Mouse (Mus musculus): ENCODE results near the gene Capn13. TPM values are rescaled to one million over a fixed set of nuclear protein-coding genes. Genes with fewer than 3 reads are reported as not detected.
"Not testable (repeated sequence)": the region's sequence is repeated elsewhere in the genome, so short reads cannot be mapped to it uniquely, and the experiment has no call there.

Gene Capn13
- polyA plus RNA-seq, 1 experiment = 0.38 TPM

DNA sequence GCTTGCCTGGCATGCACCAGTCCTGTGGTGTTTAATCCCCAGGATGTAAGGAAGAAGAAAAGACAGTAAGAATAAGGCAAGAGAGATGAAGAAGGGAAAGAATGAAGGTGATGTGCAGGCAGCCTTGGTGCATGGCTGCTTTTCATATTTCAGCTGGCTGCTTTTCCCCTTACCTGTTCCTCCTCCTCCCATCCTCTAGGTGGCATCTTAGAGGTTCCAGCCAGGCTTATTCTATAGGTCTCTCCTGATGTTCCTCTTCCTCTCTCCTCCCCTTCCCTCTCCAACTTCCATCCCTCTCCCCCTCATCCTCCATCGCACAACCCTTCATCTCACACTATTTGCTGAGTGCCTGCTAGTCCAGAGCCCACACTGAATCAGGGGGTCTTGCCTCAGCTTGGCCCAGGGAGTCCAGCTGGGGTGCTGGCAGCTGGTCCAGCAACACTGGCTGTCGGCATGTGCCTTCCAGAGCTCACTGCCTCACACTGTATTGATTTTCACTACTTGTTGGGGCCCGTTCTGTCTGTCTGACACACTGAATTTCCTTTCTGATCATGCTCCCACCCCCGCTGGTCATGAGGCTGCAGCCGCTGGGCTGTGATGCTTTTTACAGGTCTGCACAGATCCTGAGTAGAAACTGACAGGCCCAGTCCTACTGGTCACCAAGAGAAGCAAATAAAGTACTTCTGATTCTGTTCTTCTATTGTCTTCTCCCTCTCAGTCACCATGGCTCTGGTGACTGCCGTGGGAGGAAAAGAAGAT, 56.9 kb downstream of the Capn13 start:
- DNase-seq (ENCODE audit: low read depth) = no peak

DNA sequence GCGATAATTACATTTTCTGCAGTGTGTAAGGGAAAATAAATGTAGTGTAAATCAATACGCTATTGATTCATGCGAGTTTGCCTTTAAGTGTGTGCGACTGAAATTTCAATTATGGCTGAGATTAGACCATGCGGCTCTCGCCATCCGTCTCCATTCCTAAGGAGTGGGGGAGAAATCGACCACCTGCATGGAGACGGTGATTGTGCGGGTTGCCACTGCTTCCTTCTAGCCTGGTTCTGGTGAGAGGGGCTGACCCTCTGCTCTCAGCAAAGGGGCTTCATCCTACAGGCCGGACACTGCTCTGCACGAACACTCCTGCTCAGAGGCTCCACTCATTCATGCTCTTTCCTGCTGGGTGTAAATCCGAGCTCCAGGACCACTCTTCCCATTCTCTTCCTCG, 58.0 kb downstream of the Capn13 start:
- no peak for DNase-seq (ENCODE audit: low read depth)

DNA sequence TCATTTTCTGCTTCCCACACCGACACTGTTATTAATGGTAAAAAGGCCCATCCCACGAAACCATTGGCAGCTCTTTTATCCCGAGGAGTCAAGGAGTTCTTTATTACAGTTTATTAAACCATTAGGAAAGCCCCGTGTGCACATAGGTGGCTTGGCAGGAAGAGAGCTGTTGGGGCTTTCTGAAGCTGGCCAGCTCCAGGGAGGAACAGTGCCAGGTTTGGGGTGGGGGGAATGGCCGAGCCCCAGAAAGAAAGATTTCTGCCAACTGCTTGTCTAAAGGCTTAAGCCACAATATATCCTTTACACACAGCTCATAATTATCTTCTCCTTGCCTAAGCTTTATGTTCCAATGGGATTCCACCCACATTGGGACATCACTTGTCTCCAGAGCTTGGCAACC, 71.6 kb downstream of the Capn13 start:
- DNase-seq (ENCODE audit: low read depth) = no peak

DNA sequence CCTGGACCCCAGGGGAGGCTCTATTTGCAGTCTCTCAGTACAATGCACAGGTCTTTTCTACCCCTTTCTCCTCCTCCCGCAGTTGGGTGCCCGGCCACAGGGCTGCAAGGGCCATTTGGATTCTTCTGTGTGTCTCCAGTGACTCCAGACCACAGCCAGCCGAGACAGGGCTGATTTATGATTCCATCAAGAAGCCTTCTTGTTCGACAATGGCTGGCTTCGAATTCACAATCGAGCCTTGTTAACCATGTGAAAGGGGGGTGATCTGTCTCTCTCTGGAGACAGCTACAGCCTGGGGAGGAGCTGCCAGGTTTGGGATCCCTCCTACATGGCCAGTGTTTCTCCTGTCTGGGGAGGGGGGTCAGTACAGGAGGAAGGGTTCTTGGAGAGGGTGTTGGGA, 75.4 kb downstream of the Capn13 start:
- no peak for DNase-seq (ENCODE audit: low read depth)

DNA sequence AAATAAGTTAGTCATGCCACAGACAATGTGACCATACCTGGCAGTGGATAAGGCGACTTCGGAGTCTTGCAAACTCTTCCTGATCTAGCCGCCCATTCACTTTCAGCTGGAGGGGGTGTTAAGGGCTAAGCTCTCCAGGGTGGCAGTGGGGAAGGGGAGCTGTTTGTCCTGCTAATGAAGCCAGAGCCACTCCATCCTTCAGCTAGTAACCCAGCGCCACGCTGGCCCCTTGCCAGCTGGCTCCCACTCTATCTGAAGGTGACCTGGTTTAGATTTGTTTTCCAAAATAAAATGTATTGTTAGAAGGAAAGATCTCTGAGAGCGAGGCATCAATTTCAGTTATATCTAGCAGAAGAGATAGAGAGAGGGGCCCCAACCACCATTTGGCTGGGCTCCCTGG, 75.9 kb downstream of the Capn13 start:
- no peak for DNase-seq (ENCODE audit: low read depth)

DNA sequence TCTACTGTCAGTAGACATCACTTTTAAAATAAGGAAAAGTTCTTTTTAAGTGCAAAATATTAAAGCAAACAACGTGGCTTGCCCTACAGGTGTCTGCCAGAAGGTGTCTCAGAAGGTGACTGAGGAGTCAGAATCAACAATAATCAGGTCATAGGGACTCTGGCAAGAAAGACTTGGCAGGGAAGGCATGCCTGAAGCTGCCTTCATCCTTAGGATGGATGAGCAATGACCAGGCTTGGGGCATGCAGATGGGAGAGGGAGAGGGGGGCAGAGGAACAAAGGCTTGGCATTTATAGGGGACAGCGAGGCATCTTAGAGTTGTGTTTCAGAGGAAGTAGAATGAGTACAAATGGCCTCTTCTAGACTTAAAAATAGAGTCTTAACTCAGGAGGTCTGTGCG, 76.7 kb downstream of the Capn13 start:
- DNase-seq (ENCODE audit: low read depth) = no peak

DNA sequence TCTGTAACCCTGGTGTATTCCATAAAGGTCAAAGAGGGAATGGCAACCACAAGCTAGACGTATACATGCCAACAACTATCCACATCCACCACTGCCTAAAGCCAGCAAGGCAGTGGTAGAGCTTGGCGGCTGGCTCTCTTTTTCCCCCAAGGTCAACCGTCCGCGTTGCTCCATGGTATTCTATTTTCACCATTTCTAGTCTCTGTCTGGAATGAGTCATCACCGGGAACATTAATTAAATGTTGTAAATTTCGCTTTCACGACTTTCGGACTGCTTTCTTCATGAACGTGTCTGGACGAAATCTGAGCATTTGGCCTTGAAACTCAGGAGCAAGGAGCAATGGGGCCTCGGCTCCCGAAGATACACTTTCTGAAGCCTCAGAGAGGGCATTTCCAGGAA, 85.9 kb downstream of the Capn13 start:
- DNase-seq (ENCODE audit: low read depth) = no peak

DNA sequence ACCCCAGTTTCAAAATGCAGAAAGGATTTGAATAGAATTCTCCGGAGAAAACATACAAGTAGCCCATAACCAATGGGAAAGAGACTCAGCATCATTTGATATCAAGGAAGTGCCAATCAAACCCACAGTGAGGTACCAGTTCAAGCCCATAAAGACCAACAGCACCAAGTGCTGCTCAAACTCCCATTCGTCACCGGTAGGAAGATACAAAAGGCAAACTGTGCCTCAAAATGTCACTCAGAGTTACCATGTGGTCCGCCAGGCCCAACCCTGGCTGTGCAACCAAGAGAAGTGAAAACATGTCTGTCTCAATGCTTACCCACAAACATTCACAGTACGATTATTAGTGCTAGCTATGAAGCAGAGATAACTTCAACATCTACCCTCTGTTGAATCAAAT, 89.2 kb downstream of the Capn13 start:
- DNase-seq (ENCODE audit: low read depth) = no peak

DNA sequence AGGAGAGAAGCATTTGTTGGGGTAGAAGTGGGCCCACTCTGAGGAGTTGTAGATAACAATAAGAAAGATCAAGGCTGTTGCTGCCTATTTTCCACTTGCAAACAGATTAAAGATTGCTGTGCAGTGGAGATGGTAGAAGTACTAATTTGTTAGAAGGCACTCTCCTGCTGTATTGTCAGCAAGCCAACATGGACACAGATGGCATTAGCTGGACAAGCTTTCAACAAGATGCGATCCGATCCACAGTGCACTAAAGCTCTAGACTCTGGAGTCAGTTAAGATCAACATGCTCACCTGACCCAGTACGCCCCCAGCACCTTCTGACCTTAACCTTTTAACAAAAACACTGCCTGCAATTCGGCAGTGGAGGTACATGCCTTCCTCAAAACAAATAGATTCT, 92.0 kb downstream of the Capn13 start:
- no peak for DNase-seq (ENCODE audit: low read depth)

DNA sequence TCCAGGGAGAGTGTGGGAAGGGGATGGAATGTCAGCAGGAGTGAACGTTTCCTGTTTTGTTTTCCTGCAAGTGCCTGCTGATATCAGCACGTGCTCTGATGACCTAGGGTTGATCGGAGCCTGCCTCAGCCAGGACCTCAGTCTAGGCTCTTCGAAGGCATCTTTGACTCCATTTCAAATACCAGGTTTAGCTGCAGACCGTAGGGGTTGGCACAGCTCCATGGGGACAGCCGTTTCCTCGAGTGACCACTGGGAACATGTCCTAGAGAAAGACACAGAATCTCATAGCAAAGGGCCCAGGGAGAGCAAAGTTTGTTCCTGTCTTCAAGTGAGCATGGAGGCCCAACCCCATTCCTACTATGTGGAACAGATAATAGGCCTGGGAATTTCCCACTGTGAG, 94.0 kb downstream of the Capn13 start:
- no peak for DNase-seq (ENCODE audit: low read depth)

DNA sequence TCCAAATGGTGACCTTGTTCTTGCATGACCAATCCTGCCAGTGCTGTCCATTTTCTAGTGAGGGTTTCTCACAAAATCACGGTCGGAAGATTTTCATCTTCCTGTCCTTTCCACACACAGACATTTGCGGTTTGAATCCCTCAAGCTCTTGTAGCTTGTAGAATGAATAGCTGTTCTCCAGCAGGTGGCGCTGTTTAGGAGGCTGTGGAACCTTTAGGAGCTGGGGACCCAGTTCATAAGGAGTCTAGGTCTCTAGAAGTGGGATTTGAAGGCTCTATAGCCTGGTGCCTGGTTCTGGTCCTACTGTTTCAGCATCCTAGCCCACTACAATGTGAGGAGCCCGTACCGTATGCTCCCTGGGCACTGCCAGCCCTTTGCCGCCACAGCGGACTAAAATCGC, 95.0 kb downstream of the Capn13 start:
- DNase-seq (ENCODE audit: low read depth) = no peak

DNA sequence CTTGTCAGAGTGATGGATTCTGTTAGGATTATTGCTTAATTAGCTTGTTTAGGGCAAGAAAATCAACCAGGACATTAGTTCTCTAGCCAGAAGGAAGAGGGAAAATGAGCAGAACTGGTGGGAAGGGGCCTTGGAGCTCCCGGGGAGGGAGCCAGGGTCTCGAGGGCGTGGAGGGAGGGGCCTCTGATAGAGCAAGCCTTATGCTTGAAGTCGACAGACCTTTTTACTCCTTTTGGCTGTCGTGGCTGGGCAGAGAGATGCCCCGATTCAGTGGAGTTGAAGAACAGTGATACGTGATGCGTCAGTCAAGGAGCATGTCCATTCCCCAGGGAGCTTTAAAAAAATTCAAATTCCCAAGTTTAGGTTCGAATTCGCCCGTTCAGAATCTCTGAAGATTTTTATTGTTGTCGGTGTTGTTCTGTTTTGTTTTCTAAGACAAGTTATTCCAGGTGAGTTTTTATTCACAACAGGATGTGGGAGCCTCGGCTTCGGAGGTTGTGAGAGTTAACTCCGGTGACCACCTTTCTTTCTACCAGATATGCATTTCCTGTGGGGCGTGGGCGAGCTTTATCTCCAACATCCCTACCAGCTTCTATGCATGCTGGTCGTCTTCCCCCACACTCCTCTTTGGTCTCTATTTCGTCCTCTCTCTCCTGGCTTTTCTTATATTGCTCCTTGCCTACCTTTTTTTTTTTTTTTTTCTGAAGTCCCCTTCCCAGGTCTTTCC, 96.4 kb downstream of the Capn13 start:
- DNase-seq (ENCODE audit: low read depth) = no peak

DNA sequence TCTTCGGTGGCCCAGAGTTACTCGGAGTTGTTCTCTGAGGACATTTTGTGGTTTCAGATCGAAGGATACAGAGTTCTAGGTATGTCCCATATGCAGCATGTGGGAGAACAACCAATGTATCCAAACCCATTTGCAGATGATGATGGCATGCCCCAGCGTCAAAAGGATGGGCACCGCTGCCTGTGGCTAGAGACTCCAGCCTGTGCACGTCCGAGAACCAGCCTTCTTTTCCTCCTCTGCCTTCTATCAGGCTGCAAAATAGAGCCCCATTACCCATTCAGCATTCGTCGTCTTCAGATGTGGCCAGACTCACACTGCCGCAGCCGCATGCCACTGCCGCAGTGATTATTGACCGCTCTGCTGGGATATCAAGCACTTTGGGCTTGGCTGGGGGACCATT, 97.0 kb downstream of the Capn13 start:
- DNase-seq (ENCODE audit: low read depth) = no peak

DNA sequence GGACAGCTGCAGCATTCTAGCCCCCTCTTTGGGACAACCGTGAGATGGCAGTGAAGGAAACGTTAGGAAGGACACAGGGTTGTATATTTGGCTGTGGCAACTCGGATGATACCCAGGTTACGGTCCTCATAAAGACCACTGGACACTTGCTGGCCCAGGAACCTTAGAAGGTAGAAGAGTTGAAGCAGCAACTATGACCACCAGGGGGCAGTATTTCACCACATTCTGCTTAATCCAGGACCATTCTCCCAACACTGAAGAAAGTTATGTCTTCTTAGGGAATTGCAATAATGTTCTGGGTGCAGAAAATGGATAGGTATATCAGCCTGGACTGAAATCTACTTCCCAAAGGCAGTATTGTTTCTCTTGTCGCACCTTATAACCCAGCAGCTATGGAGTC, 97.4 kb downstream of the Capn13 start:
- no peak for DNase-seq (ENCODE audit: low read depth)

DNA sequence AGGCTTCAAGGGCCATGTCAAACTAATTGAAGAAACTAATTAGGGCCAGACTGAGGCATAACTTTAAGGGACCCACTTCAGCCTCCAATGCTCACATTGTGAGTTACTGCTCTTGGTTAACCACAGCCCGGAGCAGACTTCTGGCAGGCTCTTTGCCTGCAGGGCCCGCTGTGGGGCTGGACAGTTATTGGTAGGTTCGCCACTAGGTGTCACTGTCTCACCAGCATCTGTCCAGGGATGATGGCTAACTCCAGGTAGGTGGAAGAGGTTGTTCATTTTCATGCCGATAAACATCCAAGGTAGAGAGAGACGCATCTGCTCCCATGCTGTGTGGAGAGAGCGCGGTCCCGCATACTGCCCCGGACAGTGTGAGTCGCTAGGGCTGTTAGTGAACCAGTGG, 98.6 kb downstream of the Capn13 start:
- no peak for DNase-seq (ENCODE audit: low read depth)

DNA sequence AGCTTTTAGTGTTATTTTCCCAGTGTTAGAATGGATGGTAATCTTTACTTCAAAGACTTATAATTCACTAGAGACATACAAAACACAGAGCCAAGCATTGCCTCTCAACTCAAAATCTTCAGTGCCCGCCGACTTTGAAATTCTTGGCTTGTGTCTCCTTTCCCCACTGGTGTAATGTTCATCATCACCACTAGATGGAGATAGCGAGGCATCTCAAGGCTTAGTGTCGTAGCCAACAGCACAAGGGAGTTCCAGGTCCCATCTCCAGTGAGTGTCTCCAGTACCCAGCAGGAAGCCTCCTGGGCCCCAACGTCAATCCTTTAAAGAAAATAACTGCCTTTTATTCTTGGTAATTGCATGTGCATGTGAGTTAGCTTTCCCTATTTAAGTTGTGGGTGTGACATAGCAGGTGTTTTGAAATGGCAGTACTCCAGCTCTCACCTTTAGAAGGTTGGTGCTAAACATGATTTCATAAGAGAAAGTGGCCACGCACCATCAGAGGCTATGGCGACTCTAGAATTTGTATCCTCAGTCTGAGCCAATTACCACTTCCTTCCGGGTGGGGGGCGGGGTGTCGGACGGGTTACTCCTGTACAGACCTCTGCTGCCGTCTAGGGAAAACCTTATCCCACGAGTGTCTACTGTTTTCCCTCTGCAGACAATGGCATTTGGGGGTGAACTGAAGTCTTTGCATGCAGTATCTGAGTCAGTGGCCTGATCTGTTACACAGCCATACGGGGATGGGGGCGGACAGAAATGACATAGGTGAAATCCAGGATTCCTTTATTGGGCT, 99.2 kb downstream of the Capn13 start:
- no peak for DNase-seq (ENCODE audit: low read depth)

DNA sequence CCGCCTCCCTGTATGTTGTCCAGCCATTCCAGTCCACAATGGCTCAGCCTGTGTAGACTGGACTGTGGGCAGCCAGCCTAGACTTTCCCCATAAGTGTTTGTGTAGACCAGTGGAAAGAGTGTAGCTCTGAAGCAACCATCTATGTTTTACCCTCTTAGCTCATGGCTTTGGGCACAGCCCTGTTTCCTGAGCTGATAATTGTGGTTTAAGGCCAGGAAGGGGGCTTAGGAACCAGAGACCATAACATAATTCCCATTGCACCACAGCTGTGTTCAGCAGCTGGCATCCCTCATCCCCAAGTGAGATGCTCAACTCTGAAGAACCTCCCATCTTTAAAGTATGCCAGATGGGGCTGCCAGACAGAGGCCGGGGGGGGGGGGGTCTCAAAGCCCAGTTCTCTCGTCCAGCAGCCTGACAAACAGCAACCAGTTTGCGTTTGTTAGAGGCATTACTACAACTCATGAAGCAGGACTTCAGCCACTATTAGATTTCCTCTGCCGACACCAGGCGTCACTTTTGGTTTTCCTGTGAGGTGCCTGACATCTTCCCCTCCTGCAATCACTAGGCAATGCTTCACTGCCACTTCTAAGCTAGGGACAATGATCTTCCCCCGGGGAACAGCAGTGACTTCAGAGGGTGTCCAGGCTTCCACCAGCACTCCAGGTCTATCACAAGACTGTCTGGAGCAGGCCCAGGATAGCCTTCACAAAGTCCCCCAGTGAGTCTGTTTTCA, 100.4 kb downstream of the Capn13 start:
- DNase-seq (ENCODE audit: low read depth) = no peak

DNA sequence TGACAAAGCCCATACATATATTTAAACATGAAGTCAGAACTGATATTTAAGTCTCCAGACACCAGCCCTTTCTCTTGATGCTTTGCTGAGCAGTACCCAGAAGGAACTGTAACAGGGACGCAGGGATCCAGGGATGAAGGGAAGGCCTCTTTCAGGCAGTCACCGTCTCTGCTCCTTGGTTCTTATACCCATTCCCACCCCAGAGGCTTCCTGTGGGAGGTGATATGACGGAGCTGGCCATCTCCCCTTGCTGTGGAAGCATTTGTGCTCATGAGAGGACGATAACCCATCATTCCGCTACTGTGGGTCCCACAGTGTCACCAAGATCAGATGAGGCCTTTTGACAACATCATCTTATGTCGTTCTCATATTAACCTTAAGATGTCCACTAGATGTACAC, 101.7 kb downstream of the Capn13 start:
- DNase-seq (ENCODE audit: low read depth) = no peak

DNA sequence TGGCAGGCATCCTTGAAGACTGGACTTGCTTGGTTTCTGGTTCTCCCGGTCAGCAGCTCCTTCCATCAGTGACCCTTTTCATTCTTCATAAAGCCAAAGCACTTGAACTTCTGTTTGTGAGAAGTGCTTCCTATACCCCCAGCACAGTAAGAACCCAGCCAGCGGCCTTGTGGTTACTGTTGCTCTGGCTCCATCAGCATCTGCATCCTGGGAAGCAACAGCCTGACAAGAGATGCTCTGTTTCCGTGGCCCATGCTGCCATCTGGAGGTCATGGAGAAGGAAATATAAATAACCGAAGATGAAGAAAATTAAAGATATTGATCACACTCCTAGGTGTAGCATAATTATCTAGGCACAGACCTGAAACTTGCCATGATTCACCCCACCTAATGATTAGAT, 103.8 kb downstream of the Capn13 start:
- no peak for DNase-seq (ENCODE audit: low read depth)

DNA sequence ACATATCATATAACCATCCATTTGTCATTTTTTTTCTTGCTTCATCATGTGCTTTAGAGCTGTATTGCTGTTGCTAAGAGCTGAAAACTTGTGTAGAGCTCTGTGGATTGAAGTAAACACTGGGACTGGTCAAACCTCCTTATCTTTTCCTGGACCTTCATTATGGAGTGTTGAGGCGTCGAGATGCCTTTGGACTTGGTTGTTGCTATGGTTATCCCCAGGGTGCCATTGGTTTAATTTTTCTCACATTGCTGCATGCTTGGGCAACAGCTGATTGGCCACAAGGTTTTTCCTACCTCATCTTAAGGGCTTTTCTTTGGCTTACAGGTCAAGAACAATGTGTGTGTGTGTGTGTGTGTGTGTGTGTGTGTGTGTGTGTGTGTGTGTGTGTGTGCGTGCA, 107.4 kb downstream of the Capn13 start:
- no peak for DNase-seq (ENCODE audit: low read depth)

DNA sequence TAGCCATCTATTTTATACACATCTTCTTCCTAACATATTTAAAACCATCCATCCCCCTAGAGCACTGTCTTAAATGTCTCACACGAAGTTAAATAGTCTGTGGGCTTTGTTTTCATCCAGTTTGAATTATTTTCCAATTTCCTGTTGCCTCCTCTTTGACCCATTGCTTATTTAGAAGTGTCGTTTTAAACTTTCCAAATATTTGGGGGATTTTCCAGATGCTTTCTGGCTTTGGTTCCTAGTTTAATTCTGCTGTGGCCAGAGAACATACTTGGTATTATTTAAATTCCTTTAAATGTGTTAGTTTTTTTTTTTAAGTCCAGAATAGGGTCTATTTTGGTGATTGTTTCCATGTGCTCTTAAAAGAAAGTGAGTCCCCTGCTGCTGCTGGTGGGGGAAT, 116.4 kb downstream of the Capn13 start:
- DNase-seq (ENCODE audit: low read depth) = no peak

DNA sequence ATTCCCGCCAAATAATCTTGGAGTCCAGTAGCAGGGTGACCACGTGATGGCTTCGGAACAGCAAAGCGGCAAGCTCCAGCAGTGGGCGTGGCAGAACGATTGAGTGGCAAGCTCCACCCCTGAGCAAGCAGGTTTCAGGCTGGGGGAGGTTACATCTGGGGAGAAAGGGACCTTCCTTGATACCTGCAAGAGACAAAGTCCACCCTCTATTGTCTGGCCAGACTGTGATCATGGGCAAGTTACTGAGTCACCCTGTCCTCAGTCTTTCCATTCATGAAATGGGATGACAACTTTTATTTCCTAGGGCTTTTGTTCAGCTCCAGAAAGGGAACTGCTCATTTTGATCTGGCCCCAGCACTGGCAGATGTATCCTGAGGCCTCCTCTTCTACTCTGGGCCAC, 118.0 kb downstream of the Capn13 start:
- DNase-seq (ENCODE audit: low read depth) = not testable (repeated sequence)
